Mouse (Mus musculus): ENCODE results near the gene Thap12.

DNA sequence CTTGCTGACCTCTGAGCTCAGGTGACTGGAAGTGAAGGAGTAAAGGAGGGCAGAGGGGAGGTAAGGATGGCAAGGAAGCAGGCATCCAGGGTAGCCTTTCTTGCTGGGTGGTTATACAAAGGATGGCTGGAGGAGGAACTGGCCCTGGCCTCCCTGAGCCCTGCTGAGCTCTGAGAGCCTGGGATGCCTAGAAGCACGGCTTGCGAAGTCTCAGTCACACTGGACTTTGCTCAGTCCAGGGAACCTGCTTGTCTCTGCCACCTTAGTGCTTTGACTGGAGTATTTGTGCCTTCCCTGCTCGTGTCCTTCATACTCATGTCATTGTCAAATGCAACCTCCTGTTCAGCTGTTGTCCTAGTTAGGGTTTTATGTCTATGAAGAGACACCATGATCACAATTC is 10.8 kb downstream of the Thap12 start:
- TF ChIP-seq CTCF (IDR thresholded peaks at IDR 0.05; ENCODE audit: borderline replicate concordance, extremely low read depth, insufficient read depth, insufficient read length) (no peak), POLR2A (IDR thresholded peaks at IDR 0.05; ENCODE audit: borderline replicate concordance, extremely low read depth, insufficient read depth, insufficient read length, poor library complexity, severe bottlenecking) (no peak)
